Mouse (Mus musculus): ENCODE measurements around the gene Fgf15.

Gene Fgf15

DNA sequence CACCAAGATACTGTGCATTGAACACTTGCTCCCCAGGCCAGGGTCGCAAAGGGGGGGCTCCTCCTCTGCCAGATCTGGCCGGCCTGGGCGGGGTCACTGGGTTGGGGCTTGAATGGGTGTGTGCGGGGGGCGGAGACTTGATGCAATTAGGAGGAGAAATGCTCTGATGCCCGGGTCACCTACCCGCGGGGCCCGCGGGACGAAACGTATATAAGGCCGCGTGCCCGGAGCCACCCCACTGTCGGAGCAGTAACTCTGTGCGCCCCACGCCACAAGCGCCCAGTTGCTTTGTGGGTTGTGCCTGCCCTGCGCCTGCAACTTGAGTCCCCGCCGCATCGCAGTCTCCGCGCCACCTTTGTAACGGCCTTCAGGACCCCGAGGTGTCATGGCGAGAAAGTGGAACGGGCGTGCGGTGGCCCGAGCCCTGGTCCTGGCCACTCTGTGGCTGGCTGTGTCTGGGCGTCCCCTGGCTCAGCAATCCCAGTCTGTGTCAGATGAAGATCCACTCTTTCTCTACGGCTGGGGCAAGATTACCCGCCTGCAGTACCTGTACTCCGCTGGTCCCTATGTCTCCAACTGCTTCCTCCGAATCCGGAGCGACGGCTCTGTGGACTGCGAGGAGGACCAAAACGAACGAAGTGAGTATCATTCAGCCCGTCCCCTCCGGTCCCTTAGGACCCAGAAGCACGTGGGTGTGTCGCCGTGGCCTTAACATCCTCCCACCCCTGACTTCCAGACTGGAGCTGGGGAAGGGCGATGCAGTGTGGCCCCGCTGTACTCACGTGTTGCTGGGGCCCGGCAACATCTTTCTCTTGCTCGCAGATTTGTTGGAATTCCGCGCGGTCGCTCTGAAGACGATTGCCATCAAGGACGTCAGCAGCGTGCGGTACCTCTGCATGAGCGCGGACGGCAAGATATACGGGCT lies at the start of gene Fgf15:
Fgf15 (plus strand) TSS at position 238 of the 925 bp plus-strand sequence.
- no peak for DNase-seq (ENCODE audit: low spot score in 2 of 2)

DNA sequence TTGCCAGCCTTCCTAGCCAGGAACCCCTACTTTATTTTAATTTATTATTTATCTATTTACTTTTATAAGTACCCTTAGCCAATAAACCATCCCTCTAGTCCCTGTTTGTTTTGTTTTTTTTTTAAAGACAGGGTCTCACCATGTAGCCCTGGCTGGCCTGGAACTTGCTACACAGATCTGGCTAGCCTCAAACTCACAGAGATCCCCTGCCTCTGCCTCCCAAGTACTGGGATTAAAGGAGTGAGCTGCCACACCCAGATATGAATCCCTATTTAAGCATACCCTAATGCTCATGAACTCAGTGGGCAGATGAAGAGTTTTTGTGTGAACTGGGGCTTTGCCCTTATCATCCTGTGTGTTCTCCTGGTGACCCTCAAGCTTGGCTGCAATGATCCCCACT lies 49.3 kb upstream of the Fgf15 start, which contains the start of gene Fgf4:
Fgf4 (plus strand) TSS at position 301 of the 400 bp plus-strand sequence.
- DNase-seq (ENCODE audit: low spot score in 2 of 2) = no peak

GRCm38 (mm10) chr7:144851321-144851720 lies 45.0 kb upstream of the Fgf15 start:
- DNase-seq (ENCODE audit: low spot score in 2 of 2) = no peak

DNA sequence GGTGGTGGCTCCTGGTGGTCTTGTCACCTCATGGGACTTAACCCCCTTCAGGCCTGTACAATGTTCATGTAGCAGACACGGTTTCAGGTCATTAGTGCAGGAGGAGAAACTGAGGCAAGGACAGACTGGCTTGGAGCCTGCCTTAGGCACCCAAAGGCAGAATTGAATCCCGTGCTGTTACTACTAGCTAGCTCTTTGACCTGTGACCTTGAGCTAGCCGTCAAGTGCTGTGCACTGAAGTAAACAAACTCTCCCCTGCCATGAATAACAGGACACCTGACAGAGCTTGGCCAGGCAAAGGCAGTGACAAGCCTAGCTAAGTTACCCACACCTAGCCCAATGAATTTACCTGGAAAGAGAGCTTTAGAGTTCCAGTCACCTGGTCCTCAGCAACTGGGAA lies 41.4 kb upstream of the Fgf15 start:
- no peak for DNase-seq (ENCODE audit: low spot score in 2 of 2)

DNA sequence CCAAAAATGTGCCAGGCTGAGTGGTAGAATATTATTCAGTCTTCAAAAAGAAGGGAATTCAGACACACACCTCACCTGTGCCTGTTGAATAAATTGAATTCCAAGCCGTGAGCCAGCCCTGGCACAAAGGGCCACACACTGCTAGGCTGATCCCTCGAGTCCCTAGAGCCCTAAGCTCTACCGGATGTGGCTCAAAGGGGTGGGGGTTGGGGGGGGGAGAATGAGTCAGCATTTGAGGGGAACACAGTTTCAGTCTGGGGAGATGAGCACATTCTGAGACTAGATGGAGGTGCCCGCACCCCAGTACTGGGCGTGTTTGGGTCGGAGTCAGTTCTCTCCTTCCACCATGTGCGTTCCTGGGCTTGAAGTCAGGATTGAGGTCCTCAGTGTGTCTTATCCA lies 39.2 kb upstream of the Fgf15 start:
- DNase-seq (ENCODE audit: low spot score in 2 of 2) = no peak

- DNase-seq (ENCODE audit: low spot score in 2 of 2) = no peak
Measured at GRCm38 (mm10) chr7:144857826-144858342, 38.4 kb upstream of the Fgf15 start.

DNA sequence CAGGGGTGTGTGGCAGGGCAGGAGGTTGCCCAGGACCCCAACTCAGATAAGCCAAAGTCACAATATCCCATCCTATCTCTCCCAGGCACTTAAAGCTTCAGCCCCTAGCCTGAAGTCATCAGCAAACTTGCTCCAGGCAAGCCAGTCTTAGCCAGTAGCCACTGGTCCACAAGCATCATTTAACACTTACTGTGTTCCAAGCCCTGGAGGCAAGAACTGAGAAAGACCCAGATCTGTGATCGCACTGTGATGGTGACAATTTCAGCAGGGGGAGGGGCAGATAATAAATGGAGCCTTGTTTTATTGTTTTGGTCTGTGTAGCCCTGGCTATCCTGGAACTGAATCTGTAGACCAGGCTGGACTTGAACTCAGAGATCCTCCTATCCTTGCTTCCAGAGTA lies 37.6 kb upstream of the Fgf15 start:
- no peak for DNase-seq (ENCODE audit: low spot score in 2 of 2)

DNA sequence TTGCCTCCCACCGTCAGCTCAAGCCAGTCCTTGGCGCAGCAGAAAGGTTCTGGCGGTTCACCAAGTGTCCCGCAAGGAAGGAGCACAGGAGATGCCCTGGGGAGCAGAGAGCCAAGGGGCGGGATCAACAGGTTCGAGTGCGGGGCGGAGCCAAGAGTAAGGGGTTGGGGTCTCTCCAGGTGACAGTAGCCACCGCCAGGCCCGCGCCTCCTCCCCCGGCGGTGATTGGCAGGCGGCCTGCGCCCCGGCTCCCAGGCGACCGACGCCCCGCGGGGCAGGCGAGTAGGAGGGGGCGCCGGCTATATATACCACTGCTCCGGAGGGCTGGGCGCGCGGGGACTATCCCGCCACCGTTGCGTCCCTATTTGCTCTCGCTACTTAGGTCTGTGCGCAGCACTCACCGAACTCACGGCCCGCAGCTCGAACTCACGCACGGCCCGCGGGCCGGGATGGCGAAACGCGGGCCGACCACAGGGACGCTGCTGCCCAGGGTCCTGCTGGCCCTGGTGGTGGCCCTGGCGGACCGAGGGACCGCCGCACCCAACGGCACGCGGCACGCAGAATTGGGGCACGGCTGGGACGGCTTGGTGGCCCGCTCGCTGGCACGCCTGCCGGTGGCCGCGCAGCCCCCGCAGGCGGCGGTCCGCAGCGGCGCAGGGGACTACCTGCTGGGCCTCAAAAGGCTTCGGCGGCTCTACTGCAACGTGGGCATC lies 35.1 kb upstream of the Fgf15 start:
- DNase-seq (ENCODE audit: low spot score in 2 of 2) = no peak

DNA sequence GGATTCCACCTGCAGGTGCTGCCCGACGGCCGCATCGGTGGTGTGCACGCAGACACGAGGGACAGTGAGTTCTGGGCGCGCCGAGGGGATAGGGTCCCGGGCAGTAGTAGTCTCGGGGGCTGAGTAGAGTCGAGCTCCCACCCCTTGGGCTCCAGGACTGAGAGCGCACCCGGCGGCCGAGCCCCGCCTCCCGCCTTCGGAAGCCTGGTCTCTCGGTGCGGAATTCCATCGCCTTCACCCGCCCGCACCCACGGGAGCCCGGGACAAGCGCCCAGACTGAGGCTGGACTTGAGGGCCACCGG lies 34.6 kb upstream of the Fgf15 start:
- DNase-seq (ENCODE audit: low spot score in 2 of 2) = no peak

DNA sequence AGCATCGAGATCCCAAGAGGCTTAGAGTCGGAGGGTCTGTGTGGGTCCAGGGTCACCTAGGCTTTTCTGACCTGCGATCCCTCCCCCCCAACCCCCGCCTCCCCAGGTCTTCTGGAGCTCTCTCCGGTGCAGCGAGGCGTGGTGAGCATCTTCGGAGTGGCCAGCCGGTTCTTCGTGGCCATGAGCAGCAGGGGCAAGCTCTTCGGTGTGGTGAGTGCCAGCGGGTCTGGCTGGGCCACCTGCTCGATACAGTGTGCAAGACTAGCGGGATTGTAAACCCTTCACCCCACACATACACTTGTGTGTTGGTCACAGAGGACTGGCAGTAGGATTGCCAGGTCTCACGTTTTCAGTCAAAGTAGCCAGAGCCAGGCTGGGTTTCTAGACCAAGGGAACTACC lies 34.2 kb upstream of the Fgf15 start:
- DNase-seq (ENCODE audit: low spot score in 2 of 2) = no peak

- no peak for DNase-seq (ENCODE audit: low spot score in 2 of 2)
Measured at GRCm38 (mm10) chr7:144862712-144863111, 33.6 kb upstream of the Fgf15 start.

DNA sequence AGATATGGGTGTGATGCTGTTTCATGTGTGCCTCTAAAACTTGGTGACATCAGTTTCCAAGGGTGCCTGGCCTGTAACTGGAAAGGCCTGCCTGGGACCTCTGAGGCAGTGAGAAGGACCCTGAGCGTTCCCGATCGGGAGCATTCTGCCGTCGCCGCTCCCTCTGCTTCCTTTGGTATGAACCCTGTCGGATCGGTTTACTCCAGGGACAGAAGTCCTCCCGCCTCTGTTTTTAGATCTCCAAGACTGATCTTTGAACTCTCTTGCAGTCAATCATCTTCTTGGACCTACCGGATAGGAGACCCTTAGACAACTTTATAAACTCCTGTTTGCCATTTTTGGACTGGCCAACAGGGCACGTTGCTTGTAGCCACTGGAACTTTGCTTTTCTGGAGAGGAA lies 33.1 kb upstream of the Fgf15 start:
- DNase-seq (ENCODE audit: low spot score in 2 of 2) = no peak

GRCm38 (mm10) chr7:144864160-144864670 lies 32.1 kb upstream of the Fgf15 start:
- DNase-seq (ENCODE audit: low spot score in 2 of 2) = no peak

GRCm38 (mm10) chr7:144867161-144867560 lies 29.2 kb upstream of the Fgf15 start:
- no peak for DNase-seq (ENCODE audit: low spot score in 2 of 2)

- DNase-seq (ENCODE audit: low spot score in 2 of 2) = no peak
Measured at GRCm38 (mm10) chr7:144867602-144868001, 28.7 kb upstream of the Fgf15 start.

DNA sequence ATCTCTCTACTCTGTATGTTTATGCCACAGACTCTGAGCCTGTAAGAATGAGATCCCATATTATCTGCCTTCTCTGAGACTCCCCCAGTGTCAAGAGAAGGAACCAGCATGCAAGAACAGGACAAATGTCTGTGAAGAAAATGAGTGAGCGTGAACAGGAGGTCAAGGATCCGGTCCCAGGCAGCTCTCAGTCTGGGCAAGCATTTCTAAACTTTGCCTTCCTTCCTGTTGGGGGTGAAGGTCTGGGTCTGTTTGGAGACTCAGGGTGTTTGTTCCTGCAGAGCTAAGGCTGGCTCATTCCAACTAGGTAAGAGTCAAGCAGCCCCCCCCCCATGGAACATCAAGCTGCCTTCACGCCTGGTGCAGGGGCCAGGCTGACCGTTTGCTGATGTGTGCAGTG lies 23.9 kb upstream of the Fgf15 start:
- DNase-seq (ENCODE audit: low spot score in 2 of 2) = no peak

DNA sequence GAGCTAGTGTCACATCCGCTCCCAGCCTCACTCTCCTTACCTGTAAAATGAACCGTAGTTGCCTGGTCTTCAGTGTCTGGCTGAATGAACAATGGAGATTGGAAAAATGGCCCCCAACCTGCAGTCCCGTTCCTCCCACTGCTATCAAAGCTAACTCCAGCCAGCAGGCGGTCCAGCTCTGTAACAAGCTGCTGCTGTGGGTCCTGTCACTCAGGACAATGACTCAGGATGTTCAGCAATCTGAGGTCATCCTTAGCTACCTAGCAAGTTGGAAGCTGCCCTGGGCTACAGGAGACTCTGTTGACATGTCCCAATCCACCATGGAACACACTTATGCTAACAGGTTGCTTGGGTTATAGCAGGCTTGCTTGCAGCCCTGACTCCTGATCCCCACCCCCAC lies 23.2 kb upstream of the Fgf15 start:
- DNase-seq (ENCODE audit: low spot score in 2 of 2) = no peak

DNA sequence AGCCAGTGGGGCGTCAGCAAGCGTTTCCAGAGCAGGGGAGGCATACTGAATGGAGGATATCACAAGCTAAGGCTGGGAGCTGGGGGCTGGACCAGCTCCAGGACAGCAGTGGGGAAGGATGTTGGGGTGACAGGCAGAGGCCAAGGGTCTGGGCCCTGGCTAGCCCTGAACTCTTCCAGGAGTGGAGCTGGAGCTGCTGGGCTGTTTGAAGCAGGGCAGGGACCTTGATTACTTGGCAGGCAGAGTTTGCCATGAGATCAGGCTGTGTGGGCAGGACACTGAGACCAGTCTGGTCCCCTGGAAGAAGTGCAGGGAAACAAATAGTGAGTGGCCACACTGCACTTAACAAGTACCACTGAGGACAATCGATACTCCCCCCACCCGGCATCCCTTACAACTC lies 22.1 kb upstream of the Fgf15 start:
- DNase-seq (ENCODE audit: low spot score in 2 of 2) = no peak

GRCm38 (mm10) chr7:144878401-144878800 lies 17.9 kb upstream of the Fgf15 start:
- DNase-seq (ENCODE audit: low spot score in 2 of 2) = no peak

DNA sequence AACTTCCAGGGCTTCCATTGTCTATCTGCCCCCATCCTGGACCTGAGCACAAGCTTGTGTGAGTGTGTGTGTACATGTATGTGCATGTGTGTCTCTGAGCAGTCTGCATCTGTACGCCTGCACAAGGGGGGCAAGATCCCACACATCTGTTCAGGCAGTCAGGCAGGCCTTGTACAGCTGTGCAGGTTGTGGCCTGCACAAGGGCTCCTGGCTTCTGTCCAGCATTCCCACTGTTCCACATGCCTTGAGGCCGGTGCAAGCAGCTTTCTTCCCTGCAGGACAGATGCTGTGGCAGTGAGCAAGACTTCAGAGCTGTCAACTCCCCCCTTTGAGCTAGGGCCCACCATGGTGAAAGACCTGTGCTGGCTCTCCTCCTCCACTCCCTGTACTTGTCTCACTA lies 13.2 kb upstream of the Fgf15 start:
- no peak for DNase-seq (ENCODE audit: low spot score in 2 of 2)

DNA sequence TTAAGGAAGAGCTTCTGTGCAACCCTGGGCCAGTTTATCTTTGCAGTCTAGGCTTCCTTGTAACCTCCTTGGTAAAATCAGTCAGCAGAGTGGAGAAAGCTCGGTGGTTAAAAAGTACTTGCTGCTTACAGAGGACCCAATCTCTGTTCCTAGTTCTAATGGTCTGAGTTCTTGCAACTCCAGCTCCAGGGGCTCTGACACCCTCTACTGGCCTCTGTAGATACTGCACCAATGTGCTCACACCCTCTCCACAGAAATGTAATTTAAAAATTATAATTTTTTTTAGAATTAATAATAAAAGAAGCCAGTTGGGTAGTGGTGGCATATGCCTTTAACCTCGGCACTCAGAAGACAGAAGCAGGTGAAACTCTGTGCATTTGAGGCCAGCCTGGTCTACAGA lies 8.7 kb upstream of the Fgf15 start:
- DNase-seq (ENCODE audit: low spot score in 2 of 2) = no peak

GRCm38 (mm10) chr7:144888564-144889299 lies 7.6 kb upstream of the Fgf15 start:
- DNase-seq (ENCODE audit: low spot score in 2 of 2) = no peak

Measured in right cerebral cortex, adult 2 months (tissue).